Mouse (Mus musculus) ES-Bruce4 (cell line): ENCODE measurements around the gene Slc30a4.

Experiments used
- CTCF ChIP-seq: IDR thresholded peaks from one replicate; pipeline ENCODE4 v1.8.1; 2011; ENCODE audit warnings: low read depth, low read length
- EP300 ChIP-seq: IDR thresholded peaks from 2 replicates; pipeline ENCODE4 v1.6.1; 2011; ENCODE audit warnings: low read depth, low read length; ENCODE audit not compliant: insufficient read depth
- POLR2A ChIP-seq: IDR thresholded peaks from one replicate; pipeline ENCODE4 v1.8.1; 2011; ENCODE audit warnings: low read length; ENCODE audit not compliant: insufficient read depth

DNA sequence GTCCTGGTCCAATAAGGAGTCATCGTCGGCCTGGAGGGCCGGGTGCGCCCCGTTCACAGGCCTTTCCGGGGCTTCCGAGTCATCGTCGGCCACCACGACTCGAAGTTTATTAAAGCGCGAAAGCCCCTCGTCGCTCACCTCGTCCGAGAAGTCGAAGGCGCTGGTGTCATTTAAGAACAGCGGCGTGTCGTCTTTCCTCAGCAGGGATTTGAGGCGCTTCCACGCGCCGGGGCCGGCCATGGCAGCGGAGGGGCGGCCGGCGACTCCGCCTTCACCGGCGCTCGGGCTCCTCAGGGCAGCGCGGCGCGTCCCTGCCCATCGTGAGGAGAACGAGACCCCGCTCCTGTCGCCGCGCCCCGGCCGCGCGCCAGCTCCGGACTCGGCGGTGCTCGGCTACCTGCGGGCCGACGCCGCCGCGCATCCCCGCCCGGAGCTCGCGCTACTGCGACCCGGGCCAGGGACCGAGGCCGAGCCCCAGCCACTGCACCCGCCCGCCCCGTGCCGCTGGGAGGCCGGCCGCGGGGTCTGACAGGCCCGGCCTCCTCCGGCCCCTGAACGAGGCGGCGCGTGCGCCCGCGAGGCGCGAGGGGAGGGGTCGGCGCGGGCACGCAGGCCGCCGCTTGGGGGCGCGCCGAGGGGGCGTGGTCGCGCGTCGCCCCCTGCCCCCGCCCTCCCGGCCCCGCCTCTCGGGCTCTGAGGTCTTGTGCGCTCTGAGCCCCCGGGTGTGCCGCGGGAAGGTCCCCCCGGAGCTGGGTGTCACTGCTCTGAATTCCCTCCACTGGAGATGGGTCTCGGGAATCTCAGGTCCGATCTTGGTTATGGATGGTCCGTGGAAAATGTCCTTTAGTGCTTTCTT, at the start of gene Slc30a4:
- TF ChIP-seq CTCF (no peak), POLR2A (no peak), EP300 (no peak)
